Mouse (Mus musculus) liver, embryonic 12.5 days (tissue): ENCODE data around the gene 9230102O04Rik. TPM values are rescaled to one million over a fixed set of nuclear protein-coding genes. Genes with fewer than 3 reads are reported as not detected.

Experiments used
- ATAC-seq: fragments of 200-750 bp; cut with Nextera tagmentation; 2 replicates; pipeline ENCODE4 v1.8.0; 2017; ENCODE audit warnings: moderate number of reproducible peaks, mild to moderate bottlenecking, moderate library complexity
- H3K27ac ChIP-seq: fragments of 300-500 bp; sonication (generic); 2 replicates; pipeline ENCODE4 v1.5.1; 2016; ENCODE audit warnings: mild to moderate bottlenecking
- H3K27me3 ChIP-seq: fragments of 300-500 bp; sonication (generic); replicated peaks from 2 replicates; pipeline ENCODE4 v1.6.1; 2016; ENCODE audit warnings: mild to moderate bottlenecking, moderate library complexity
- H3K36me3 ChIP-seq: fragments of 300-500 bp; sonication (generic); 2 replicates; pipeline ENCODE4 v1.6.1; 2016; ENCODE audit warnings: mild to moderate bottlenecking, moderate library complexity
- H3K4me1 ChIP-seq: fragments of 300-500 bp; sonication (generic); 2 replicates; pipeline ENCODE4 v1.6.1; 2016
- H3K4me2 ChIP-seq: fragments of 300-500 bp; sonication (generic); 2 replicates; pipeline ENCODE4 v1.6.1; 2016; ENCODE audit warnings: mild to moderate bottlenecking, moderate library complexity
- H3K4me3 ChIP-seq: fragments of 300-500 bp; sonication (generic); 2 replicates; pipeline ENCODE4 v1.5.1; 2016; ENCODE audit warnings: mild to moderate bottlenecking, moderate library complexity
- H3K9ac ChIP-seq: fragments of 300-500 bp; sonication (generic); 2 replicates; pipeline ENCODE4 v1.6.1; 2016; ENCODE audit warnings: mild to moderate bottlenecking, moderate library complexity
- H3K9me3 ChIP-seq: fragments of 300-500 bp; sonication (generic); replicated peaks from 2 replicates; pipeline ENCODE4 v1.6.1; 2016; ENCODE audit warnings: mild to moderate bottlenecking, moderate library complexity
- WGBS: fragments of 180-500 bp; shearing (Covaris S2); methylation state at CpG from one replicate; pipeline ENCODE4 v1.1.7; 2016; ENCODE audit not compliant: insufficient replicate concordance; 5-methylcytosine and 5-hydroxymethylcytosine counted together
- polyA plus RNA-seq: library from polyadenylated mRNA; unstranded; fragments of >200 nt; fragmentation: Nextera tagmentation; extraction: Ambion mirVana; gene quantifications from 2 replicates; pipeline ENCODE4 v1.2.1, GENCODE M21; 2016

The 9230102O04Rik gene
- 0.37 TPM in 1 of 2 replicates, not detected in the other for polyA plus RNA-seq

DNA sequence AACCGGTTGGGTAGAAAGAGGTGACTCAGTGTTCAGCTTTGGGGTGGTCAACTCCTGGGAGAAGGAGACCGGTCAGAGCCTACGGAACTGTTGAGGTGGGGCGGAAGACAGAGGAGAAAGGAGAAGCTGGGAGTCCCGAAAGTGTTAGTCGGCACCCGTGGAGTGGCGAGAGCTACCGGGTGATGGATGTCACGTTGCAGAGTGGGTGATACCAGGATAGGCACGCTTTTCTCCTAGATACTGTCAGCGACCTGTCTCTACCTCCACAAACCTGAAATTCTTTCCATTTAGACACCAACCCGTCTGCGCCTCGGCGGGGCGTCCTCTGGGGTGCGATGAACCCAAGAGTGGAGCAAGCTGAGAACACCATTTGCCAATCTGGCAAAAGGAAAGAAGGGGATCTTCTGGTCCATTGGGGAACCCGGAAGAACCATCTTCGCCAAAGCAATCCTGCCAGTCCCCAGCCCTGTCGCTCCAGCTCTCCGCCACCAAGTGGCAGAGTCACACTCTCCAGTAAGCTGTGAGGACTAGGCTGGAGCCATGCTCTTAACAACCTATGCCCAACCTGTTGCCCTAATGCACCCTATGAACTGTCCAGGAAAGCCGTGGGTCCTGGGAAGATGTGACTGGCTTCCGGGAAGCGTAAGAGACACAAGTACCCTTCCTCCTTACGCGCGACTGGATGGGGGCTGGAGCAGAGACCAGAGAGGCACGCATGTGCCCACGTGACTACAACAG, at the start of gene 9230102O04Rik:
Gene 9230102O04Rik (minus strand): TSS at position 628 of the 738 bp plus-strand sequence.
- peaks cover 13% of the 10 kb centered on the region for H3K4me1 ChIP-seq
- peak; percentile 75 for ATAC-seq
- no peaks in the 10 kb centered on the region for H3K9me3 ChIP-seq
- no peak within 1 kb of the TSS for H3K9ac ChIP-seq
- peak within 1 kb of the TSS; percentile 67 for H3K4me2 ChIP-seq
- peak within 1 kb of the TSS; percentile 40 for H3K4me3 ChIP-seq
- no peaks in the 10 kb centered on the region for H3K36me3 ChIP-seq
- under 1% methylated on average over 30 of the region's 30 CpGs for WGBS
- H3K27ac ChIP-seq, result no peak within 1 kb of the TSS
- peaks cover 97% of the 10 kb centered on the region for H3K27me3 ChIP-seq

DNA sequence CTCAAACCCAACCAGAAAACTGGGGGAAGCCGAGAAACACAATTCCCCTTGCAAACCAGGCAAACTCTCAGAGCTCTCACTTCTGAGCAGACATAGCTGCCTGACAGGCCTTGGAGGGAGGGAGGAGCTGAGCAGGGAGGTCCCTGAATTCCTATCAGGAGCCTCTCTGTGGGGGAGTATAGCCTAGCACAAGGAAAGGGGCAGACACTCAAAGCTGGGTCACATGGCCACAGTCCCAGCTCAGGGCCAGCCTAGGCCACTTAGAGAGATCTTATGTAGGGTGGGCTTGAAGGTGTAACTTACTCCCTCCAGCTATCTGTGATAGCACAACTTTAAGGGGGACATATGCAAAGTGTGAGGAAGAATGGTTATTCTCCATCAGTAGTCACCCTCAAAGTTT, 46.6 kb upstream of the 9230102O04Rik start:
- 71% methylated on average over 1 of the region's 1 CpGs for WGBS
- no peak overlapping the region for H3K4me2 ChIP-seq

DNA sequence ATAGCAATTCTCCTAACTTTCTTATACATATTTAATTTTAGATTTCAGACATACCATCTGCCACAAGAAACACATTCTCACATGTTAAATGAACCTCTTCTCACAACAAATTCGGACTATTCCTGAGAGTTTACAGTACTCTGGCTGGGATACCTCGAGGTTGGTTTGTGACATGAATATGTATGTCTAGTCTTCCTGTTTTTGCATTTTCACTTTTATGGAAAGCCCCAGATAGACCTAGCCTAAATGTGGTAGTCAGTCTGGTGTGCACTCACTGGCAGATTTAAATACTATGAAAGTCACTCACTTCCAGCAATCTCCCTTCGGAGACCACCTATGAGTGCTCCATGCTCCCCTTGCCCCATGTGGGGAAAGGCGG, 37.6 kb upstream of the 9230102O04Rik start:
- H3K4me2 ChIP-seq, result no peak overlapping the region
- no peaks in the 10 kb centered on the region for H3K27me3 ChIP-seq
- H3K36me3 ChIP-seq, result peaks cover 20% of the 10 kb centered on the region
- peaks cover 5% of the 10 kb centered on the region; the same call in 1 of the 2 replicates for H3K4me1 ChIP-seq
- H3K27ac ChIP-seq, result no peak overlapping the region
- no peak overlapping the region for H3K4me3 ChIP-seq
- H3K9ac ChIP-seq, result no peak overlapping the region
- no peaks in the 10 kb centered on the region for H3K9me3 ChIP-seq
- 74% methylated on average over 4 of the region's 4 CpGs for WGBS
- no peak for ATAC-seq

More for the DNA sequence above, 46.6 kb upstream of the 9230102O04Rik start:
- Histone ChIP-seq H3K36me3 (peaks cover 12% of the 10 kb centered on the region), H3K27ac (no peak overlapping the region), H3K9ac (no peak overlapping the region), H3K4me3 (no peak overlapping the region), H3K4me1 (no peaks in the 10 kb centered on the region), H3K9me3 (no peaks in the 10 kb centered on the region), H3K27me3 (no peaks in the 10 kb centered on the region)
- ATAC-seq, result no peak

DNA sequence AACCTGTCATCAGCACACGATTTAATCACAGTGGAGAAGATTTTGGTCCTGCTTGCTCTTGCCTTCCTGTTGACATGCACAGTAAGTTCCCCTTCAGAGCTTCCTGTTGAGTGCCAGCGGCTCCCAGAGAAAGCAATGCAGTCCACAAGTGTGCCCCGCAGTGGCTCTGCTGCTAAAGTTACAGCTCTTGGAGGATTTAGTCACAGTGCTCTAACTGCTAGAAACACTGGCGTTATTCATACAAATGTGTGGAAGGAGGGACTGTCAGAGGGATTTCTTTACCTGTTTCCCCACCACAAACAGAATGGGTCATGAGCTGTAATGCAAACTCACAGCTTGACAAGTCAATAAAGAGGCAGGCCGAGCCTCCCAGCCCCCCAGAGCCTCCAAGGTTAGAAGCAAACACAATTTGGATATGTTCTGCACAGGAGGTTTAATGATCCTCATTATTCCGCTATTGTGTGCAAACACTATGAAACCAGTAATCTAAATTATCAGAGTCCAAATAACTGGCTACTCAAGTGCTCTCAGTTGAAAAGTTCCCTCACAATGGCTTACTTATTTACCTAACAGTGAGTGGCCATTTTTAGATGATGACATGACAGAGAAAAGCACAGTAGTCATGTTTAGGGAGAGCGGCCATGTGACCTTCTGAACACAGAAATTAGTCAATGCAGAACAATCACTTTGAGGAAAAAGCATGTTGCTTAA, 37.0 kb upstream of the 9230102O04Rik start:
- 41% methylated on average over 7 of the region's 7 CpGs for WGBS
- peak overlapping the region; percentile 37; the same call in 1 of the 2 replicates for H3K27ac ChIP-seq

DNA sequence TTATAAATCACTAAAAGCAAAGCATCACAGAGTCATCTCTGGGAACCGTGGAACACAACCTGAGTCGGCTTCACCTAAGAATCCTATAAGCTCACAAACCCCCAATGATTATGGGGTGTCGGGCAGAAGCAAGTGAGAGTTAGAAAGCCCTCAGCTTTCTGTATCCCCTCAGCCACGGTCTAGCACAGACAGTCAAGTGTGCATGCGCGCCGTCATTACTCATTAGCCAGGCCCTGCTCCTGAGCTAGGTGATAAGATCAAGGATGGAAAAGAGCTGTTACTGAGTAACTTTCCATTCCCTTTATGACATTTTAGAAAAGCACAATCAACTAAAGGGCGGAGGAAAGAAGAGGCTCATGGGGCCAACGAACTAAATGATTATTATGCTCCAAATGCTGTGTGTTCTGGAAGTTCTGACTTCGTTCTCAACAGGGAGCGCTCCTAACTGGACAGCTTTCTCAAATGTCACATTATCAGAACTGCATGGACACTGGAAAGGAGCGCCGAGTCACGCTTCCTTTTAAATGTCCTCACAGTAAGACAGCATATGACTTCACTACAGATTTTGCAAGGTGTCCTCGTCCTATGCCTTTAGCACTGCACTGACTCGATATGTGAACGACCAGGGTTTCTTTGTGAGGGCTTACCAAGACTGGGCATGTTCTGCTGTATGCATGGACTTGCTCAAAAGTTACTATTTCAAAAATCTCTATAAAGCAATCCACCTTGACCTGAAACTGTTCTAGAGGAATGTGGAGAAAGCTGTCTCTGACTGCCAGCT, 29.5 kb upstream of the 9230102O04Rik start:
- no peaks in the 10 kb centered on the region for H3K27me3 ChIP-seq
- no peak overlapping the region for H3K4me3 ChIP-seq
- no peak overlapping the region for H3K4me2 ChIP-seq
- peak overlapping the region; percentile 58 for H3K27ac ChIP-seq
- H3K9ac ChIP-seq, result no peak overlapping the region
- WGBS, result 78% methylated on average over 17 of the region's 17 CpGs
- peak; percentile 73 for ATAC-seq
- no peaks in the 10 kb centered on the region for H3K9me3 ChIP-seq
- H3K4me1 ChIP-seq, result no peaks in the 10 kb centered on the region
- H3K36me3 ChIP-seq, result peaks cover 49% of the 10 kb centered on the region

More for the DNA sequence above, 37.0 kb upstream of the 9230102O04Rik start:
- Histone ChIP-seq H3K36me3 (peaks cover 20% of the 10 kb centered on the region), H3K4me1 (peaks cover 5% of the 10 kb centered on the region; the same call in 1 of the 2 replicates), H3K9ac (no peak overlapping the region), H3K4me2 (no peak overlapping the region; the same call in 1 of the 2 replicates), H3K9me3 (no peaks in the 10 kb centered on the region), H3K27me3 (no peaks in the 10 kb centered on the region), H3K4me3 (no peak overlapping the region)
- no peak for ATAC-seq

DNA sequence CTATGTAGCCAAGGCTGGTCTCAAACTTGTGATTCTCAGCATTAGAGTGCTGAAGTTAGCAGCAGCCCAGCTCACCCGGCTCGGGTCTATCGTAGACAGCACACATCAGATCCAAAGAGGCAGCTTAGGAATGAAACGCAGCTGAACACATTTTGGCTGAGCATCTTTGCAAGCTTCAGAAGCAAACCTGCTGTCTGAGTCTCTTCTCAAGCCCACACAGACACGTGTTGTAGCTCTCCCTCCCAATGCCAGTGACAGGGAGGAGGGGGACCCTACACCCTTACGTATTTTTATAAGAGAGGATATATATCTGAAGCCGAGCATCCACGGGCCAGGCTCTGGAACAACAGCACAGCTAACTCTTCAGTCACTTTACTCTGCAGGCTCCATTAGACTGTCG, 28.3 kb upstream of the 9230102O04Rik start:
- Histone ChIP-seq H3K9ac (no peak overlapping the region), H3K4me2 (no peak overlapping the region), H3K4me1 (0 out of 2 replicates have a peak, but pooled peaks cover 4% of the 10 kb centered on the region), H3K27me3 (no peaks in the 10 kb centered on the region), H3K9me3 (no peaks in the 10 kb centered on the region), H3K27ac (no peak overlapping the region), H3K36me3 (peaks cover 43% of the 10 kb centered on the region), H3K4me3 (no peak overlapping the region)
- WGBS, result 88% methylated on average over 9 of the region's 9 CpGs
- ATAC-seq, result no peak

DNA sequence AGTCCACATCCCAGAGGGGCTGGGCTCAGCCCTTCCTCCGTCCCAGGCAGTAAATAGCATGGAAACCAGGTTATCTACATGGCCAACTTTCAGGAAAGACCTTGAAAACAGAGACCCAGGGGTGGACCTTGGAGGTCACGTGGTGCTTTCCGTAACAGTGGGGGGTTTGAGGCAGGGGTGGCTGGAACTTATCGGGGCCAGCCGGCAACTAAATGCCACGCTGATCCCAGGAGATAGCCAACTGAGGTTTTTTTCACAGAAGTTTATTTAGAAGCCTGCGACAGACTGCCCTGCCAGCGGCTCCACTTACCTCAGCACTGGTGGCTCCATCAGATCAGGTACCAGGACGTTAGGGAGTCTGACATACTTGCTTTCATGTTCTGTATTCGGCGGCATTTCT, 16.7 kb upstream of the 9230102O04Rik start:
- H3K4me3 ChIP-seq, result peak overlapping the region; percentile 34
- H3K9ac ChIP-seq, result no peak overlapping the region
- no peaks in the 10 kb centered on the region for H3K9me3 ChIP-seq
- H3K4me1 ChIP-seq, result peaks cover 10% of the 10 kb centered on the region
- 2% methylated on average over 11 of the region's 11 CpGs for WGBS
- 0 out of 2 replicates have a peak overlapping the region, but pooled peaks have one; percentile 11 for H3K27ac ChIP-seq
- H3K36me3 ChIP-seq, result no peaks in the 10 kb centered on the region
- H3K27me3 ChIP-seq, result peaks cover 17% of the 10 kb centered on the region
- peak; percentile 73 for ATAC-seq
- peak overlapping the region; percentile 58 for H3K4me2 ChIP-seq

DNA sequence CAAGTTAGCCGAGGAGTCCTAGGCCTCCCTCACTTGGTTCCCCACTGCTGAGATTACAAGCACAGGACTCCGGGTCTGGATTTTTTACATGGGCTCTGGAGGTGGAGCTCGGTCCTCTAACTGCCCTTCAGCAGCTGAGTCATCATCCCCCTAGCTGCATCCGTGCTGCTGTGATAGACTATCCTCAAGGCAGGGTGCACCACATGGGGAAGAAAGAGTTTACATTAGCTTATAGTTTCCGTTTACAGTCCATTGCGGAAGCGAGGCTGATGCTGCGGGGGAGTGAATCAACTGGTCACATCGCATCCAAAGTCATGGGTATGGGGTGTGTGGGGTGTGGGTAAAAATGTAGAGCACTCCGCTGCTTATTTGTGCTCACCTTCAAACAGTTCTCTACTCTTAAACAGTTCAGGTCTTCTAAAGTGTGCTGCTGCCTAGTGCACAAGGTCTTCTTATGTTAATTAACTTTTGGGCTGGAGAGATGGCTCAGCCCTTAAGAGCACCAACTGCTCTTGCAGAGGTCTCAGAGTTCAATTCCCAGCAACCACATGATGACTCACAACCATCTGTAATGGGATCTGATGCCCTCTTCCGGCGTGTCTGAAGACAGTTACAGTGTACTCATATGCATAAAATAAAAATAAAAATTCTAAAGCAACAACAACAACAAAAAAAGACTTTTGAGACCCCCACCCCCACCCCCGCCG, 14.7 kb upstream of the 9230102O04Rik start:
- Histone ChIP-seq H3K27ac (no peak overlapping the region), H3K4me2 (no peak overlapping the region), H3K9ac (no peak overlapping the region), H3K27me3 (peaks cover 28% of the 10 kb centered on the region), H3K4me1 (peaks cover 10% of the 10 kb centered on the region), H3K4me3 (no peak overlapping the region), H3K9me3 (no peaks in the 10 kb centered on the region), H3K36me3 (no peaks in the 10 kb centered on the region)
- ATAC-seq, result no peak
- 40% methylated on average over 14 of the region's 14 CpGs for WGBS

DNA sequence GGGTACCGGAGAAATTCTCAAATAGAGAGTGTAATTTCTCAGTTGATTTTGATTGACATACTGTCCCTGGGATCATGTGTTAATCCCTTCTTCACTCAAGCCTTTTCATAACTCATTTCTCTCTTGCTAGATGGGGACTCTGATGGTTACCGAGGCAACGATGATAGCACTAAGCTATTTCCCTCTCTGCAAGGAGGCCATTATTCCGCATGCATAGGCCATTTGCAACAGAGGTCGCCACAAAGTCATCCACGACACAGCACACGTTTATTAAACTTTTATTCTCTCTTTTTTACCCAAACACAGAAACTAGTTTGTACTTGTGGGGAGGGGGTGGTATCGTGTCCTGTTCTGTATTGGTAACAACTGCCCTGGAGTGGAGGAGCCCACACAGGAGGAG, 8.5 kb upstream of the 9230102O04Rik start:
- H3K4me2 ChIP-seq, result no peak overlapping the region
- ATAC-seq, result no peak
- H3K36me3 ChIP-seq, result no peaks in the 10 kb centered on the region
- H3K4me3 ChIP-seq, result no peak overlapping the region
- H3K27ac ChIP-seq, result no peak overlapping the region
- peaks cover 79% of the 10 kb centered on the region for H3K27me3 ChIP-seq
- H3K9me3 ChIP-seq, result no peaks in the 10 kb centered on the region
- H3K4me1 ChIP-seq, result peaks cover 5% of the 10 kb centered on the region; the same call in 1 of the 2 replicates
- no peak overlapping the region for H3K9ac ChIP-seq
- 34% methylated on average over 8 of the region's 8 CpGs for WGBS

DNA sequence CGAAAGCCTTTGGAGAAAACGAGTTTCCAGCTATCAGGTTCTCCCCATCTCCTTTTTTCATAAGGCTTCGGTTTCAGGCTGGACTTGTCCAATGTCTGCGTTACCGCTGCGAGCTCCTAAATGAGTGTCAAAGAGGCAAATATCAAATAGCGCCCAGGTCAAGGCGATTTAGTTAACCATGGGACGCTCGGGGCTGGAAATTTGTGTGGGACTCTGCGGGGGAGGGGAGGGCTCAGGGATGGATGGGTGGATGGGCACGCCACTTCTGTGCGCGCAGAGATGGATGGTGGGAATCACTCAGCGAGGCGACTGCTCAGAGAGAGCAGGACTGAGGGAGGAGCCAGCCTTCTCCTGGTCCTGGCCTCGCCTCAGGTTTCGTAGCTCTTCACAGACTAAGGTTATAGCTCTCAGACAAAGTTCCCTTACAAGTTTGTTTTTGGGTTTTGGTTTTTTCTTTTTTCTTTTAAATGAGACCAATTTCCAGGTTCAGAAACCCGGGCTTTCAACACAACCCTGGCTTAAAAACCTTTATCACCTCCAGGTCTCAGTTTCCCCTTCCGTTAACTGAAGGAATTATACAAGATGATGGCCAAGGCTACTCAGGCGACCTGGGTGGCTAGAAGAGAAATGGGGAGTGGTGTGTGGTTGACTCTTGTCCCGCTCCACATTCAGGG, 6.9 kb upstream of the 9230102O04Rik start:
- no peak for ATAC-seq
- H3K4me2 ChIP-seq, result 0 out of 2 replicates have a peak overlapping the region, but pooled peaks have one; percentile 22
- 1% methylated on average over 22 of the region's 22 CpGs for WGBS

More for the DNA sequence above, 6.9 kb upstream of the 9230102O04Rik start:
- Histone ChIP-seq H3K27ac (no peak overlapping the region), H3K9me3 (no peaks in the 10 kb centered on the region), H3K4me3 (peak overlapping the region; percentile 3; the same call in 1 of the 2 replicates), H3K27me3 (peaks cover 85% of the 10 kb centered on the region), H3K4me1 (peaks cover 5% of the 10 kb centered on the region; the same call in 1 of the 2 replicates), H3K36me3 (no peaks in the 10 kb centered on the region), H3K9ac (no peak overlapping the region)
